In the genomic region with DNA sequence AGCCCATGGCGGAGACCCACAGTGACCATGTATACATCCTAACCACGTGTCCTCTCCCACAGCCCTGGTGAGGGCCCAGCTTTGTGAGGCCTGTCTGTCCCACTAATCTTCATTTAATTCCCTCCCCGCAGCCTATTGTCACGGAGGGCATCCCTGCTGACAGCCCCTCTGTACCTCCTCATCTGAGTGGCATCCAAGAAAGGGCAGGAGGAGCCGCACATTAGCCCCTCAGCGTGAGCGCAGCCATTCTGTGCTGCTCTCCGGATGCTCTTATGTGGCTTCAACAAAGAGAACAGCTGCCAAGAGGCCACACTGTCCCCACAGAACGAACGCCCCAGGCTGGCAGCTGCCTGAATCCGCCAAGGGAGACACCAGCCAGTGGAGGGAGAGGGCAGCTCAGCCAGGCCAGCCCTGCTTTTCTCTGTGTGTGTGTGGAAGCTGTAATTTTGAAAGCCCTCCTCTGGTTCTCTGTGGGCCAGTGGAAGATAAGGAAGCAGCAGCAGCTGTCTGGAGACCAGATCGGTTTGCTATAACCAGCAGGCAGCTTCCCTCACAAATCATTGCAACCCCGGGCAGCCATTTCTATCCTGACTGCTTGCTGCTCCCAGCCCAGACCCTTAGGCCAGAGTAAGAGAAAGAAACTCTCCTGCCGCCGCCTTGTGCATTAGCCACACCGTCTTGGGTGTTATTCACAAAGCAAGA, we compare ENCODE assay signal across 8 mouse cellular contexts.
DNase-seq lines count a peak whose midpoint lies in the region; ATAC-seq and TF ChIP-seq lines count a peak whose summit lies in the region.
"Had no signal": no experiment of that assay in that cellular context is flagged by ENCODE, and none has a peak within 500 bp of the region (broad histone marks: within the 10 kb centered on the region; RNA-seq: fewer than 3 reads in every experiment).

No protein-coding gene starts in this region.

- H3K4me3 ChIP-seq in lung, adult 2 months (replicated peaks; ENCODE audit: extremely low read depth, low read depth, low read length) = no peak overlapping the region
- H3K4me3 ChIP-seq in forebrain, embryonic 16.5 days (replicated peaks; ENCODE audit: low read length) = no peak overlapping the region
- H3K4me3 ChIP-seq in midbrain, embryonic 15.5 days = no peak overlapping the region

- no peak for TF ChIP-seq POLR2A in lung, adult 2 months (IDR thresholded peaks at IDR 0.05; ENCODE audit: borderline replicate concordance, extremely low read depth, low read depth, low read length)

- H3K27me3 ChIP-seq in forebrain, embryonic 16.5 days (replicated peaks; ENCODE audit: control insufficient read depth, insufficient read depth, low read length) = no peaks in the 10 kb centered on the region
- H3K27me3 ChIP-seq in midbrain, embryonic 15.5 days (replicated peaks) = no peaks in the 10 kb centered on the region

- no peak for TF ChIP-seq CTCF in lung, adult 2 months (IDR thresholded peaks at IDR 0.05; ENCODE audit: insufficient read depth, low read length)

- 0 out of 2 replicates have a peak, but pooled peaks cover 2% of the 10 kb centered on the region for H3K4me1 ChIP-seq in lung, adult 2 months (ENCODE audit: control insufficient read depth, insufficient read depth, low read length)
- peaks cover 50% of the 10 kb centered on the region for H3K4me1 ChIP-seq in forebrain, embryonic 16.5 days (replicated peaks; ENCODE audit: control insufficient read depth, insufficient read depth, low read length)
- peaks cover 59% of the 10 kb centered on the region for H3K4me1 ChIP-seq in midbrain, embryonic 15.5 days

- H3K4me2 ChIP-seq in forebrain, embryonic 16.5 days (ENCODE audit: low read length) = no peak overlapping the region
- H3K4me2 ChIP-seq in midbrain, embryonic 15.5 days = no peak overlapping the region

- H3K9ac ChIP-seq in forebrain, embryonic 16.5 days (replicated peaks; ENCODE audit: low read depth, low read length) = peak overlapping the region; percentile 42
- no peak overlapping the region; the same call in 1 of the 2 replicates for H3K9ac ChIP-seq in midbrain, embryonic 15.5 days
- H3K9ac ChIP-seq: liver, embryonic 14.5 days had no signal

- no peaks in the 10 kb centered on the region for H3K9me3 ChIP-seq in forebrain, embryonic 16.5 days (ENCODE audit: control insufficient read depth, low read length)
- H3K9me3 ChIP-seq in midbrain, embryonic 15.5 days = no peaks in the 10 kb centered on the region

- peaks cover 13% of the 10 kb centered on the region; the same call in 1 of the 2 replicates for H3K36me3 ChIP-seq in forebrain, embryonic 16.5 days (ENCODE audit: control insufficient read depth, insufficient read depth)
- peaks cover 13% of the 10 kb centered on the region for H3K36me3 ChIP-seq in midbrain, embryonic 15.5 days (replicated peaks)

- 61% methylated on average over 16 of the region's 16 CpGs for WGBS in lung, adult 2 months
- WGBS in forebrain, embryonic 16.5 days = 15% methylated on average over 16 of the region's 16 CpGs
- 9% methylated on average over 16 of the region's 16 CpGs for WGBS in midbrain, embryonic 15.5 days

- H3K27ac ChIP-seq in forebrain, embryonic 16.5 days (ENCODE audit: low read length) = peak overlapping the region; percentile 88
- H3K27ac ChIP-seq in midbrain, embryonic 15.5 days = peak overlapping the region; percentile 80
- H3K27ac ChIP-seq: liver, embryonic 14.5 days had no signal

- peak; percentile 82 for ATAC-seq in forebrain, embryonic 16.5 days
- peak; percentile 72 for ATAC-seq in midbrain, embryonic 15.5 days (replicated peaks)
- no peak for ATAC-seq in CD4-positive, CD25-positive, alpha-beta regulatory T cell, adult 4 months

- DNase-seq in lung, postnatal 10 days = peak; percentile 31
- no peak for DNase-seq in lung, adult 2 months
- DNase-seq in frontal cortex, adult 2 months (ENCODE audit: extremely low spot score in 1 of 2, low spot score in 1 of 2) = no peak
- DNase-seq in urinary bladder, postnatal 25 days (ENCODE audit: low spot score) = no peak
